ENCODE assay signal across 8 mouse cellular contexts in genomic region chr4:123588353-123589301, GRCm38 (mm10).
A peak's percentile ranks its signal among the peaks of the same experiment; 100 is the strongest.
DNase-seq lines count a peak whose midpoint lies in the region; ATAC-seq and TF ChIP-seq lines count a peak whose summit lies in the region.

No protein-coding gene starts in this region.

- H3K4me3 ChIP-seq in left cerebral cortex, adult 2 months: no peak overlapping the region
- no peak overlapping the region for H3K4me3 ChIP-seq in kidney, embryonic 15.5 days (replicated peaks)
- no peak overlapping the region for H3K4me3 ChIP-seq in myocyte

- H3K4me2 ChIP-seq in kidney, embryonic 15.5 days: no peak overlapping the region
- peak overlapping the region; percentile 56 for H3K4me2 ChIP-seq in myocyte (ENCODE audit: low read depth)

- no peaks in the 10 kb centered on the region for H3K9me3 ChIP-seq in kidney, embryonic 15.5 days (replicated peaks)

- no peak overlapping the region for H3ac ChIP-seq in myocyte (ENCODE audit: control insufficient read depth, insufficient read length)

- DNase-seq in left cerebral cortex, adult 2 months (ENCODE audit: extremely low spot score in 1 of 2, low spot score in 2 of 2): no peak
- DNase-seq in left cerebral cortex, adult 9 months (ENCODE audit: low spot score in 2 of 2): no peak
- peak; percentile 48 for DNase-seq in T-cell, adult 2 months (ENCODE audit: low spot score)
- peak; percentile 41 to 47 for DNase-seq in heart, adult 18-20 months
- DNase-seq in layer of hippocampus, adult 9-10 months (ENCODE audit: low spot score): no peak
- DNase-seq in thymus, postnatal 4 days: no peak

- TF ChIP-seq POLR2A in myocyte (IDR thresholded peaks at IDR 0.05; ENCODE audit: insufficient read length, low read depth): no peak

- no peaks in the 10 kb centered on the region for H3K27me3 ChIP-seq in kidney, embryonic 15.5 days
- no peaks in the 10 kb centered on the region for H3K27me3 ChIP-seq in myocyte (ENCODE audit: control insufficient read depth, insufficient read depth, insufficient read length)

- H3K36me3 ChIP-seq in kidney, embryonic 15.5 days: no peaks in the 10 kb centered on the region
- no peaks in the 10 kb centered on the region for H3K36me3 ChIP-seq in myocyte (ENCODE audit: control insufficient read depth, insufficient read depth)

- ATAC-seq in kidney, embryonic 15.5 days (replicated peaks; ENCODE audit: low FRiP score): 0 out of 2 replicates have a peak, but pooled peaks have one; percentile 29

- WGBS in kidney, embryonic 15.5 days: 42% methylated on average over 7 of the region's 7 CpGs

- intact Hi-C loops in left cerebral cortex, adult 2 months (cut with DNase I): loop anchor here (1.0 to 2.0 kb wide), 2 partner anchors 44 to 79 kb away; no protein-coding TSS in a partner anchor

- no peak overlapping the region for H3K9ac ChIP-seq in kidney, embryonic 15.5 days

- H3K4me1 ChIP-seq in kidney, embryonic 15.5 days: peaks cover 42% of the 10 kb centered on the region

- peak overlapping the region; percentile 42 for H3K27ac ChIP-seq in left cerebral cortex, adult 2 months
- H3K27ac ChIP-seq in kidney, embryonic 15.5 days: peak overlapping the region; percentile 71

- TF ChIP-seq CTCF in left cerebral cortex, adult 2 months (IDR thresholded peaks at IDR 0.05): peak; percentile 61

- peaks cover 56% of the 10 kb centered on the region for H3K79me2 ChIP-seq in myocyte (ENCODE audit: control insufficient read depth, insufficient read depth)

TF ChIP-seq in myocyte, 11 proteins besides CTCF, POLR2A, EP300 and RAD21:
- TF ChIP-seq POLR2AphosphoS2 (IDR thresholded peaks at IDR 0.05; ENCODE audit: insufficient read length, low read depth): no peak
- TF ChIP-seq USF1 (IDR thresholded peaks at IDR 0.05; ENCODE audit: low read depth): no peak
- peak; percentile 17 for TF ChIP-seq TCF12 (IDR thresholded peaks at IDR 0.05; ENCODE audit: insufficient read depth, poor library complexity, severe bottlenecking)
- peak; percentile 72 to 83 (median 76) for TF ChIP-seq MYOD1 (IDR thresholded peaks at IDR 0.05; ENCODE audit: control insufficient read depth in 1 of 3, insufficient read length in 2 of 3, low read depth in 2 of 3)
- TF ChIP-seq TCF3 (IDR thresholded peaks at IDR 0.05; ENCODE audit: insufficient read length, low read depth): no peak
- no peak for TF ChIP-seq E2F4 (IDR thresholded peaks at IDR 0.05; ENCODE audit: insufficient read depth)
- no peak for TF ChIP-seq CEBPB (IDR thresholded peaks at IDR 0.05; ENCODE audit: insufficient read depth, poor library complexity, severe bottlenecking)
- no peak for TF ChIP-seq MAX (IDR thresholded peaks at IDR 0.05; ENCODE audit: low read depth)
- no peak for TF ChIP-seq REST (IDR thresholded peaks at IDR 0.05; ENCODE audit: insufficient read depth, insufficient read length)
- TF ChIP-seq SRF (IDR thresholded peaks at IDR 0.05; ENCODE audit: control insufficient read depth, insufficient read length, low read depth): no peak
- peak in 2 of 3 experiments; percentile 6 to 60 for TF ChIP-seq MYOG (IDR thresholded peaks at IDR 0.05; ENCODE audit: control insufficient read depth in 1 of 3, insufficient read depth in 1 of 3, insufficient read length in 2 of 3, low read depth in 2 of 3)

Comparison
In these comparisons a context has a peak if more than half of its experiments do, and no peak if none do; other contexts are left out.
1. DNase-seq: peak in T-cell, adult 2 months (single experiment) and heart, adult 18-20 months (2 of 2); none in left cerebral cortex, adult 2 months (0 of 2), left cerebral cortex, adult 9 months (0 of 2), layer of hippocampus, adult 9-10 months (single experiment) and thymus, postnatal 4 days (single experiment).